Mouse (Mus musculus) bone marrow macrophage, adult 2 months (primary cell): ENCODE measurements around the gene St14. TPM values are rescaled to one million over a fixed set of nuclear protein-coding genes. Genes with fewer than 3 reads are reported as not detected.

ENCODE experiments used
- H3K27ac ChIP-seq: 2 replicates; pipeline ENCODE4 v1.5.1; 2012; ENCODE audit warnings: low read depth, low read length; ENCODE audit not compliant: insufficient read depth
- H3K4me1 ChIP-seq: 2 replicates; pipeline ENCODE4 v1.6.1; 2012; ENCODE audit warnings: low read length; ENCODE audit not compliant: control insufficient read depth, insufficient read depth
- H3K4me3 ChIP-seq: 2 replicates; pipeline ENCODE4 v1.5.1; 2012; ENCODE audit warnings: mild to moderate bottlenecking, low read length, moderate library complexity; ENCODE audit not compliant: insufficient read depth
- CTCF ChIP-seq: IDR thresholded peaks from 2 replicates; pipeline ENCODE4 v1.5.1; 2012; ENCODE audit warnings: low read depth, mild to moderate bottlenecking, low read length, moderate library complexity
- POLR2A ChIP-seq: IDR thresholded peaks from 2 replicates; pipeline ENCODE4 v1.6.1; 2012; ENCODE audit warnings: mild to moderate bottlenecking, low read depth, low read length, borderline replicate concordance
- polyA plus RNA-seq: library from polyadenylated mRNA; stranded (reverse); fragments of >200 nt; gene quantifications from 2 replicates; pipeline ENCODE4 v1.2.4, GENCODE M21; 2012; ENCODE audit not compliant: missing spikeins, insufficient read depth, insufficient read length

St14 gene
- polyA plus RNA-seq, 1 experiment = 1.4 TPM

GRCm38 (mm10) chr9:31159910-31160309, 28.3 kb upstream of the St14 start:
- TF ChIP-seq CTCF (no peak), POLR2A (no peak)
- peak overlapping the region; percentile 82; the same call in 1 of the 2 replicates for H3K27ac ChIP-seq
- no peak overlapping the region for H3K4me3 ChIP-seq
- peaks cover 54% of the 10 kb centered on the region for H3K4me1 ChIP-seq

GRCm38 (mm10) chr9:31156594-31156993, 24.9 kb upstream of the St14 start:
- H3K4me1 ChIP-seq = peaks cover 37% of the 10 kb centered on the region
- no peak overlapping the region for H3K27ac ChIP-seq
- no peak overlapping the region for H3K4me3 ChIP-seq
- TF ChIP-seq POLR2A = no peak
- TF ChIP-seq CTCF = no peak

- TF ChIP-seq CTCF = no peak
- TF ChIP-seq POLR2A = no peak
- Histone ChIP-seq H3K27ac (no peak overlapping the region), H3K4me1 (peaks cover under 1% of the 10 kb centered on the region), H3K4me3 (no peak overlapping the region)
Observed at GRCm38 (mm10) chr9:31151050-31151449, 19.4 kb upstream of the St14 start.

GRCm38 (mm10) chr9:31148135-31148534, 16.5 kb upstream of the St14 start:
- Histone ChIP-seq H3K27ac (no peak overlapping the region), H3K4me3 (no peak overlapping the region), H3K4me1 (peaks cover 19% of the 10 kb centered on the region)
- TF ChIP-seq POLR2A = no peak
- TF ChIP-seq CTCF = no peak

GRCm38 (mm10) chr9:31145272-31145925, 13.7 kb upstream of the St14 start:
- no peak for TF ChIP-seq CTCF
- no peak for TF ChIP-seq POLR2A
- Histone ChIP-seq H3K27ac (peak overlapping the region; percentile 51), H3K4me1 (peaks cover 19% of the 10 kb centered on the region), H3K4me3 (no peak overlapping the region)

DNA sequence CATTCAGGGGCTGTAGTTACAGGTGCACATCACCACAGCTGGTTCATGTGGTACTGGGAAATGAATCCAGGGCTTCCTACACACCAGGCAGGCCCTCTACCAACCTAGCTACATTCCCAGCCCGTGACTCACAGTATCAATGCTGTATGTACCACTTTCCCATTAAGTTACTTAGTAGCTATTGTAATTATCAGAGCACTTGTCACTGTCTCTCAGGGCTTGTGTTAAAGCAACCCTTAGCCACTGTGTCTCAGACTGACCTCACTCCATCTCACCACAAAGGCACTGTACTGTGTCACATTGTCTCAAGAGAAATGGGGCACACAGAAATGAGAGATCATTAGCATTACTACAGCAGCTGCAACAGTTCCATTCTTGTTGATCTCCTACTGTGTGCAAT, 11.3 kb upstream of the St14 start:
- H3K4me1 ChIP-seq = peaks cover 19% of the 10 kb centered on the region
- no peak overlapping the region for H3K4me3 ChIP-seq
- no peak overlapping the region for H3K27ac ChIP-seq
- no peak for TF ChIP-seq CTCF
- TF ChIP-seq POLR2A = no peak

DNA sequence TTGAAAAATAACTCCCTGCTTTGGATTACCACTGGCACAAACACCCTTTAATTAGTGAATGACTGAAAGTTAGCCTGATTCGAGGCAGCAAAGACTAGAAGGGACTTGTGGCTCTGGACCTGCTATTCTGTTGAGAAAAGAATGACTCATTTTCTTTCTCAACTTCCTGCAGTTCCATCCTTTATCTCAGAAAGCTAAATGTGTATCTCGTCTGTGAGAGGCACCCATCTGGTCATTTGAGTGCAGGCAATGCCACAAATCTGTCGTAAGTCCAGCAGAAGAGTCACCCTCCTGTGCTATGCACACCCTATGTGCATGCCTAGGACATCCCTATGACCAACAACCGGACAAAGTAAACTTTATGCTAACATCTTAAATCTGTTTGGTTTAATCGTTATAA, 1.5 kb upstream of the St14 start:
- no peak for TF ChIP-seq CTCF
- no peak for TF ChIP-seq POLR2A
- Histone ChIP-seq H3K27ac (no peak overlapping the region), H3K4me3 (no peak overlapping the region), H3K4me1 (peaks cover 21% of the 10 kb centered on the region)

- peaks cover 25% of the 10 kb centered on the region for H3K4me1 ChIP-seq
- TF ChIP-seq CTCF = no peak
- no peak for TF ChIP-seq POLR2A
- no peak overlapping the region for H3K27ac ChIP-seq
- peak overlapping the region; percentile 66 for H3K4me3 ChIP-seq
Observed at GRCm38 (mm10) chr9:31130357-31131204, 1.1 kb downstream of the St14 start.

- peak overlapping the region; percentile 66 for H3K4me3 ChIP-seq
- no peak for TF ChIP-seq POLR2A
- no peak for TF ChIP-seq CTCF
- H3K4me1 ChIP-seq = peaks cover 25% of the 10 kb centered on the region
- no peak overlapping the region for H3K27ac ChIP-seq
Observed at GRCm38 (mm10) chr9:31129956-31130355, 1.7 kb downstream of the St14 start.

- H3K27ac ChIP-seq = no peak overlapping the region
- H3K4me1 ChIP-seq = peaks cover 21% of the 10 kb centered on the region
- no peak overlapping the region for H3K4me3 ChIP-seq
- TF ChIP-seq CTCF = no peak
- TF ChIP-seq POLR2A = no peak
Observed at GRCm38 (mm10) chr9:31127876-31128465, 3.7 kb downstream of the St14 start.
